Mouse (Mus musculus): ENCODE data around the gene Wdfy4. TPM values are rescaled to one million over a fixed set of nuclear protein-coding genes. Genes with fewer than 3 reads are reported as not detected.

Gene Wdfy4
- total RNA-seq (2021) = 1 to 10 TPM; 2.5 to 4.2 TPM
- polyA plus RNA-seq (2012; rRNA removed) = 1.5 and 2.6 TPM in 2 replicates
- long read RNA-seq, partial matches to known transcripts = 1 of 1 reads
- long read RNA-seq, other reads (novel, unspliced or antisense) = 0 of 1 reads

DNA sequence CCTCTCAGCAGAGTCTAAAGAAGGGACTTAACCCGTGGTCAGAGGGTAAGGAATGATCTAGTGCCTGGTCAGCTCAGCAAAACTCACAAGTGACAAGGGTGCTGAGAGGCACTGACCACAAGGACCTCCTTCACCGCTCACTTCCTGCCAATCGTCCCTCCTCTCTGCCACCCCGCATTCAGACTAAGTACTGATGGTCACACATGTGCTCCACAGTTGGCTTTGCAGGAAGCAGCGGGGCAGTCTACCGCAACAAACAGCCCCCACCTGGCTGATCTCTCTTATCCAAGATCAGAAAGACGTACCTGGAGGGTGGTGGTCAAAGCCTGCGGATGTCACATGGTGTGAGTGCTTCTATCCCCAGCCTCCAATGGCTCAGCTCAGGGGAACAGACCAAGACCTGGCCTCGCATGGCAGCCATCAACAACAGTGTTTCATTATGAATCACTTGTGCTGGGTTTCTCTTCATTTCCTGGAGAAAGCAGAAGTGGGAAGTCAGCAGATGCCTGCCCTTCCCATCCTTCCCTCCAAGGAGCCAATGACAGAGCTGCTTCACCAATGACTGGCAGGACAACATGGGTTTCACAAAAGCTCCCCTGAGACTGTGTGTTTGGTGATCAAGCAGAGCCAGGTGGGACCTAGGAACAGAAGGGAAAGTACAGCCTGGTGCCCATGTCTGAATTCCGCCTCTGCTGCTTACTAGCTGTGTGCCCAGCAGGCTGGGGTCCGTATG lies at the start of gene Wdfy4:
Wdfy4 (minus strand) TSS at position 441 of the 733 bp plus-strand sequence.
- peak; percentile 7 for DNase-seq

GRCm38 (mm10) chr14:33232048-33232447 lies 46.7 kb upstream of the Wdfy4 start:
- no peak for DNase-seq

- DNase-seq = no peak
Observed at GRCm38 (mm10) chr14:33231311-33231710, 46.0 kb upstream of the Wdfy4 start.

DNA sequence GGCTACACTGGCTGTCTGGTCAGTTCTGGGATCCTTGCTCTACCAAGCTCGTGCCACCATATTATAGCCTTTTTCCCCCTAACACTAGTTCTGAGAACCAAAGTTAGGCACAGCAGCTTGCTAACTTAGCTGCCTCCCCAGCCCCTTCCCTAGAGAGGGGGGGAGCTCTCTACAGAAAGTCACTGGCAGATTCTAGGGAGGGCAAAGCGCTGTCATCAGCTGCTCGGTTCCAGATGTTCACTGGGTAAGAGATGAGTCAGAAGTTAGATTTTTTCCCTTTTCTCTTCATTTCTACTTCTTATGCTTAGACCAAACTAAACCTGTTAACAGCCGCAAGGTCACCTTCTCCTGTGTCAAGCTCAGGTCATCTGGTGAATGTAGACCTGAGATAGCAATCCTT lies 45.4 kb upstream of the Wdfy4 start:
- no peak for DNase-seq

- DNase-seq = no peak
Observed at GRCm38 (mm10) chr14:33225235-33225634, 39.9 kb upstream of the Wdfy4 start.

- DNase-seq = no peak
Observed at GRCm38 (mm10) chr14:33216343-33217208, 31.3 kb upstream of the Wdfy4 start.

GRCm38 (mm10) chr14:33215163-33215562 lies 29.9 kb upstream of the Wdfy4 start:
- no peak for DNase-seq

DNA sequence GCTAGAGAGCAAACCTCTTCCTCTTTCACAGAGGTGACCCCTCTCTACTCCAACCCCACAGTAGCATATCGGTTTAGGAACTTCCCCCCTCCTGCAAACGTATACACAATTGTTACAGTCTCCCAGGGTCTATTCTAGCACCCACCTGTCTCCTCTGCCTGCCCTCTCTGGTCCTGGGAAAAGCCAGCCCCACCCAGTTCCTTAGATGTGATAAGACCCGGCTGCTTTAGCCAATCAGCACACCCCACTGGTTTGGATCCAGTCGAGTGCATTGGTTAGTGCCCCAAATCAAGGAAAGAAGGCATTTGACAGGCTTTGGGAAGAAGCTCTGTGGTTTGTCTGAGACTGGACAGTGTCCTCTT lies 29.4 kb upstream of the Wdfy4 start:
- no peak for DNase-seq

- DNase-seq = peak; percentile 86
Observed at GRCm38 (mm10) chr14:33213823-33214766, 28.8 kb upstream of the Wdfy4 start, which contains the start of gene Arhgap22. Gene Arhgap22 (plus strand): TSS chr14:33214026.

- DNase-seq = no peak
Observed at GRCm38 (mm10) chr14:33212958-33213309, 27.6 kb upstream of the Wdfy4 start.

DNA sequence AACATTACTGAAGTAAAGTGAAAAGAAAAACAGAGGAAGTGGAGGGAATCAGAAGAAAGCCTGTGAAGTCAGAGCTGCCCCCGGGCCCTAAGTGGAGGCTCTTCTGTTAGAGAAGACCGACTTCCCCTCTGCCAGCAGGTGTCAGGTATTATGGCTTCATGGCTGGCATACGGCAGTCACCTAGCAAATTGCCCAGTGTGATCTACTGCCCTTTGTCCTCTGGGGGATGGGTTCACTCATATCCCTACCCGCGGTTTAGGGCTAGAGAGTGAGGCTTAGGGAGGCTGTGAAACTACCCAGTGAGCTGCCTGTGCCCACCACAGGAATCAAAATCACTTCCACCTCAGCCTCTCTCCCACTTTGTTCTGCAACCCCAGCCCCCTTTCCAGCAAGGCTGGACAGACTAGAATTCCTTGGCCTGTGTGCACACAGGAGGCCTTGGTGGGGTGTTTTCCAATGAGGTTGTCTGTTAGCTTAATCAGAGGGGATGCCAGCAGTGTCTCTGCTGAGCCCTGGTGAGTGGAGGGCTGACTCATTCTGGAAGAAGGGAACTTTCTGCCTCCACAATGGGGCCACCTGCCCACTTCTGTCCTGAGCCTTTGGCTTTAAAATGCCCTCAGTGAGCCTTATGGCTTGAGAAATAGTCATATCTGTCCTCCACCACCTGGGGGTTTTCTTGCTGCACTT lies 27.1 kb upstream of the Wdfy4 start:
- no peak for DNase-seq

DNA sequence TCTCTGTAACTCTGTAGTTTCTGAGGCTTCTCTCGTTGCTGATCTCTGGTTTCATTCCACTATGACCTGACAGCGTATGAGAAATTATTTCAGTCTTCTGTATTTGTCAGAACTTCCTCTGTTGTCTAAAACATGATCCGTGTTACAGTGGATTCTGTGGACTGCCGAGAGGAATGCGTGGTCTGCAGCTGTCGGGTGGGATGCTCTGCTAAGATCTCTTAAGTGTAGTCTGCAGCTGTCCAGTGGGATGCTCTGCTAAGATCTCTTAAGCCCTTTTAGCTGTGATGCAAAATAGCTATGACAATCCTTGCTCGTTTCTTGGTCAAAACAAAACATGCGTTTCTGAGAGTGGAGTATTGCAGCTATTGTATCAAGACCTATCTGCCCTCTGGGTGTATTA lies 25.5 kb upstream of the Wdfy4 start:
- no peak for DNase-seq

- no peak for DNase-seq
Observed at GRCm38 (mm10) chr14:33208331-33208730, 23.0 kb upstream of the Wdfy4 start.

DNA sequence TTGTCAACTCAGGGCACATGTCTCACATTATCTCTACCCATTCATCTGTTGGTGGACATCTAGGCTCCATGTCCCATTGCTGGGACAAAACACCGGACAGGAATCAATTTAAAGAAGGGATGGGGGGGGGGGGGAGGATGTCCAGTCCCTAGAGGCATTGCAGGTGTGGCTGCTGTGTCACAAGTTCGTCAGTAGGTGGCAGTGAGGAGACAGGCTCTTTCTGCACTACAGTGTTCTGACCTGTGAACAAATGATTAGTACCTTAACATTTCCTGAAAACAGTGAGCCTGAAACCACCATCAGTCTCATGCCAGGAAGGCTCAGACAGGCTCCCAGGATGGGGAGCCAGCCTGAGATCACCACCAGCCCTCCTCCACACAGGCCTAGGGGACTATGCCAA lies 21.7 kb upstream of the Wdfy4 start:
- no peak for DNase-seq

DNA sequence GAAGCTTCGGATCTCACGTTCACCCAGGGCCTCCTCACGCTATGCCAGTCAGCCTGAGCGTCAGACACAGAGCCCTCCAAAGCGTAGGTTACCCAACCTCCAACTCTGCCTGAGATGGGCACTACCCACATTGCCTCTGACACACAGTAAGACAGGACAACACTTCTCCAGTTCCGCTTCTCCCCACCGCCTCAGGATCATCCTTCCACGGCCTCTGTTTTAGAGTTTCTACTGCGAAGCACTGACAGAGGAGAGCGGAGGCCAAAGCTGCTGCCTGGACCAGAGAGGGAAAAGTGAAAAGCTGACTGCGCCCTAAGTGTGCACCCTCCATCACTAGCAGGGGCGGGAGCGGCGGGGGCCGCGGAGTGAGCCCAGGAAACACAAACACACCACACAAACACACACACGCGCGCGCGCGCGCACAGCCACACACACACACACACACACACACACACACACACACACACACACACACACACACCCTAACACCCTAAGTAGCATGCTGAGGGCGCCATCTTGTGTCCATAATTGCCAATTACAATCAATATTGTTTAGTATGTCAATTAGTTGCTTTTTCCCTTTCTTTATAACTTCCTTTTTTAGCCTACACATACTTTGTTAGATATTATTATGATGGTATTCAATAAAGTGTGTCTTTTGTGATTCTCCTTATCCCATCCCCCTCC lies 20.1 kb upstream of the Wdfy4 start:
- DNase-seq = no peak

- DNase-seq = no peak
Observed at GRCm38 (mm10) chr14:33203777-33204176, 18.5 kb upstream of the Wdfy4 start.

DNA sequence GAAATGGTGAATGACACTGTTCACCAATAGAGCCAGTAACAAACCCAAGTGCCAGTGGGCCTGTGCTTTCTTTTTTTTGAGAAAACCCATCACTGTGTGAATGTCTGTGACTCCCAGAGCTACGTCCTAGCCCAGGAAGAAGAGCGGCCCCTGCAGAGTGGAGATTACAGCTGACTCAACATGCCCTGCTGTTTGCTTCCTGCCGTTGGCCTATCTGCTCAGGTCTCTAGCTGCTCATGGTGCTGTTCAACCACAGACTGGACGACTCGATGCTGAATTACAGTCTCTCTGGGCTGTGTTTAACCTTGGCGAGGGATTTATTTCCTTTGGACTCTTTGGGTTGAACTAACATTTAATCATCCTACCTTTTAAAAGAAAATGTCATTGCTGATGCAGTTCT lies 17.6 kb upstream of the Wdfy4 start:
- no peak for DNase-seq

- no peak for DNase-seq
Observed at GRCm38 (mm10) chr14:33202161-33202560, 16.9 kb upstream of the Wdfy4 start.

DNA sequence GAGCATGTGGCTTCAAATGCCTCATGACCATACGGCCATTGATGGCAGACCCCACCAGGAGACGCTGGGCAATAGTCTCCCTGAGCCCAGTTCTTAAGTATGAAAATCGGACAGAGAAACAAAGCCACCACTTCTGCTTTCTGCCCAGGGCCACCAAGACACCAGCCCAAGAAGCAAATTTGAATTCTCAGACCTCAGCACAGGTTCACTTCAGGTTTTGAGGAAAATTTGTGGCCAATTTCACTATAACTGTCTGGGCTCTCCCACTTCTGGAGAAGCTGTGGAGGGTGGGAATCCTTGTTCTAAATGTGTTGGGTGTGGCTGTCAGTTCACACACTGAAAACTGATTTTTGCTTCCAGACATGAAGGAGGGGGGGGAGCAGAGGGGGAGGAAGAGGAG lies 8.9 kb upstream of the Wdfy4 start:
- no peak for DNase-seq

DNA sequence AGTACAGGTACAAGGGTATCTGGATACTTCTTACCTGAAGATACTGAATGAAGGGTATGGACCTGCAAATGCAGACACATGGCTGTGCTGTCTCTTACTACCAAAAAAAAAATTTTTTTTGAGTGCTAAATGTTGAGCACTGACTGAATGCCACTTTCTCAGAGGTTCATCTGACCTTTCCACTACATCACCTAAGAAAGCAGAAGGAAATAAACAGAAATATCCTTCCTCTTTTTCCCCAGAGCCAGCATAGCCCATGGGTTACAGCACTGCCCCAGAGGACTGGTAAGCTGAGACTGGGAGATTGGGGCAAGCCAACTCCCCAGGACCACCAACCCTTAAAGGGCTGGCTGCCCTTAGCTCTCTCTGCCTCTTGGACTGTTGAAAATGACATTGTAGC lies 8.5 kb upstream of the Wdfy4 start:
- no peak for DNase-seq

GRCm38 (mm10) chr14:33190646-33191045 lies 5.3 kb upstream of the Wdfy4 start:
- DNase-seq = no peak
